In genomic region chr6:52417439-52418124, GRCm38 (mm10) we compare ENCODE assay signal across 10 mouse cellular contexts.
DNase-seq lines count a peak whose midpoint lies in the region; ATAC-seq and TF ChIP-seq lines count a peak whose summit lies in the region.
"Had no signal": no experiment of that assay in that cellular context is flagged by ENCODE, and none has a peak within 500 bp of the region (broad histone marks: within the 10 kb centered on the region; RNA-seq: fewer than 3 reads in every experiment).

No protein-coding gene starts in this region.

- H3K27ac ChIP-seq in heart, embryonic 13.5 days (replicated peaks), result peak overlapping the region; percentile 40
- H3K27ac ChIP-seq in limb, embryonic 14.5 days (replicated peaks; ENCODE audit: low read depth, low read length), result no peak overlapping the region

- no peak for TF ChIP-seq CTCF in brain, embryonic 14.5 days (IDR thresholded peaks at IDR 0.05; ENCODE audit: borderline replicate concordance, extremely low read depth, insufficient read depth, insufficient read length)

- no peak for ATAC-seq in heart, embryonic 13.5 days (ENCODE audit: extremely low read depth, insufficient number of reproducible peaks, low FRiP score, low TSS enrichment)
- ATAC-seq in limb, embryonic 14.5 days (ENCODE audit: low FRiP score, low read depth), result peak; percentile 80; the same call in 1 of the 2 replicates

- intact Hi-C loops in heart, postnatal 36 days (cut with DNase I), result loop anchor here (5.0 kb wide), 1 partner anchor 160 kb away; no protein-coding TSS in a partner anchor

- H3K27me3 ChIP-seq in heart, embryonic 13.5 days (replicated peaks), result no peaks in the 10 kb centered on the region
- no peaks in the 10 kb centered on the region for H3K27me3 ChIP-seq in limb, embryonic 14.5 days (ENCODE audit: control insufficient read depth, insufficient read depth, low read length)
- H3K27me3 ChIP-seq: CH12.LX; midbrain, embryonic 12.5 days had no signal

- peaks cover 25% of the 10 kb centered on the region for H3K4me1 ChIP-seq in heart, embryonic 13.5 days
- H3K4me1 ChIP-seq in limb, embryonic 14.5 days (ENCODE audit: control insufficient read depth, insufficient read depth, low read length), result peaks cover 25% of the 10 kb centered on the region

- H3K4me3 ChIP-seq in heart, embryonic 13.5 days, result no peak overlapping the region
- no peak overlapping the region for H3K4me3 ChIP-seq in limb, embryonic 14.5 days (replicated peaks; ENCODE audit: low read length)
- H3K4me3 ChIP-seq: midbrain, embryonic 12.5 days had no signal

- H3K4me2 ChIP-seq in heart, embryonic 13.5 days, result no peak overlapping the region
- H3K4me2 ChIP-seq in limb, embryonic 14.5 days (replicated peaks; ENCODE audit: low read depth, low read length, severe bottlenecking), result 0 out of 2 replicates have a peak overlapping the region, but pooled peaks have one; percentile 0
- H3K4me2 ChIP-seq: midbrain, embryonic 12.5 days had no signal

- no peaks in the 10 kb centered on the region for H3K36me3 ChIP-seq in heart, embryonic 13.5 days
- H3K36me3 ChIP-seq in limb, embryonic 14.5 days (ENCODE audit: control insufficient read depth, insufficient read depth, low read length), result no peaks in the 10 kb centered on the region
- H3K36me3 ChIP-seq: midbrain, embryonic 12.5 days had no signal

- DNase-seq in heart, adult 9 months (ENCODE audit: low spot score in 2 of 2), result peak; percentile 11 to 13
- DNase-seq in heart, postnatal 36 days, result no peak
- peak; percentile 94 for DNase-seq in brain, embryonic 14.5 days (ENCODE audit: low read depth)
- peak; percentile 90 for DNase-seq in limb, embryonic 14.5 days (ENCODE audit: low spot score)
- DNase-seq in testis, postnatal 14 days (ENCODE audit: low spot score), result no peak
- no peak for DNase-seq in adipocyte (ENCODE audit: low spot score)
- DNase-seq in c-Kit-positive CD71-positive TER-119-positive erythroid progenitor cells, embryonic 14.5 days (ENCODE audit: low spot score), result no peak

- H3K9me3 ChIP-seq in heart, embryonic 13.5 days, result no peaks in the 10 kb centered on the region
- H3K9me3 ChIP-seq in limb, embryonic 14.5 days (ENCODE audit: control insufficient read depth, low read length), result peaks cover 4% of the 10 kb centered on the region; the same call in 1 of the 2 replicates

- no peak overlapping the region for H3K9ac ChIP-seq in heart, embryonic 13.5 days
- H3K9ac ChIP-seq in limb, embryonic 14.5 days (ENCODE audit: low read depth, low read length, severe bottlenecking), result no peak overlapping the region
- H3K9ac ChIP-seq: midbrain, embryonic 12.5 days had no signal

- TF ChIP-seq POLR2A in brain, embryonic 14.5 days (IDR thresholded peaks at IDR 0.05; ENCODE audit: borderline replicate concordance, extremely low read depth, insufficient read depth, insufficient read length, poor library complexity, severe bottlenecking), result no peak
- no peak for TF ChIP-seq POLR2A in limb, embryonic 14.5 days (IDR thresholded peaks at IDR 0.05; ENCODE audit: borderline replicate concordance, extremely low read depth, insufficient read depth, insufficient read length)

- 72% methylated on average over 10 of the region's 10 CpGs for WGBS in heart, embryonic 13.5 days
- 7% methylated on average over 10 of the region's 10 CpGs for WGBS in limb, embryonic 14.5 days

Comparison
In these comparisons a context has a peak if more than half of its experiments do, and no peak if none do; other contexts are left out.
1. DNase-seq: peak in heart, adult 9 months (2 of 2), brain, embryonic 14.5 days (single experiment) and limb, embryonic 14.5 days (single experiment); none in heart, postnatal 36 days (0 of 2), testis, postnatal 14 days (single experiment), adipocyte (single experiment) and c-Kit-positive CD71-positive TER-119-positive erythroid progenitor cells, embryonic 14.5 days (single experiment).